Mouse (Mus musculus): ENCODE data around the gene Nckap5.

- TF ChIP-seq ZC3H11A (IDR thresholded peaks at IDR 0.05; ENCODE audit: borderline replicate concordance, low read depth, low read length): no peak
- no peak for TF ChIP-seq ZNF384 (IDR thresholded peaks at IDR 0.05; ENCODE audit: low read depth, low read length)
- no peak for TF ChIP-seq MAFK (IDR thresholded peaks at IDR 0.05; ENCODE audit: insufficient read depth, low read depth, low read length)
Measured at GRCm38 (mm10) chr1:126129129-126129528, 701.5 kb downstream of the Nckap5 start.

All from ES-E14 (cell line).